Mouse (Mus musculus): ENCODE results near the gene Grin3a. TPM values are rescaled to one million over a fixed set of nuclear protein-coding genes. Genes with fewer than 3 reads are reported as not detected.

Grin3a gene
- polyA plus RNA-seq, 2 experiments, result 4.2 to 6.8 TPM

GRCm38 (mm10) chr4:49788971-49789370, 56.6 kb downstream of the Grin3a start:
- no peak overlapping the region for H3K9ac ChIP-seq (ENCODE audit: low read depth, low read length, severe bottlenecking)
- no peak overlapping the region for H3K27ac ChIP-seq (replicated peaks; ENCODE audit: low read depth, low read length)
- no peak overlapping the region for H3K4me3 ChIP-seq (replicated peaks; ENCODE audit: low read length)
- no peaks in the 10 kb centered on the region for H3K4me1 ChIP-seq (ENCODE audit: control insufficient read depth, insufficient read depth, low read length)
- H3K4me2 ChIP-seq (replicated peaks; ENCODE audit: low read depth, low read length, severe bottlenecking), result no peak overlapping the region
- WGBS, result 73% methylated on average over 2 of the region's 2 CpGs
- ATAC-seq (ENCODE audit: low FRiP score, low read depth) (no peak), DNase-seq (ENCODE audit: low spot score) (no peak)
- H3K27me3 ChIP-seq (ENCODE audit: control insufficient read depth, insufficient read depth, low read length), result no peaks in the 10 kb centered on the region
- H3K36me3 ChIP-seq (ENCODE audit: control insufficient read depth, insufficient read depth, low read length), result no peaks in the 10 kb centered on the region
- H3K9me3 ChIP-seq (ENCODE audit: control insufficient read depth, low read length), result no peaks in the 10 kb centered on the region
- no peak for TF ChIP-seq POLR2A (IDR thresholded peaks at IDR 0.05; ENCODE audit: borderline replicate concordance, extremely low read depth, insufficient read depth, insufficient read length)

DNA sequence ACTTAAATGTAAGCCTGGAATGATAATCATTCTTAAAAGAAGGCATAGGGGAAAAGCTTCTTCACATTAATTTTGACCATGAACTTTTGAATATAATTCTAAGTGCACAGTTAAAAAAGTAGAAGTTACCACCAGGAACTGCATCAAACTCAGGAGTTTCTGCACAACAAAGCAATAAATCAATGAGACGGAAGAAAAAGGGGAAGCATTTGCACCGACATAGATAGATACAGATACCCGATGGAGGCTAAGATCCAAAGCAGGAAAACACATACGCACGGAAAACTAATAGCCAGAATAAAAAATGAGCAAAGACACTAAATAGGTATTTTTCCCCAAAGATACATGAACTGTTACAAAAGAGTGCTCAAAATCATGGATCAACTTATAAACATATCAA, 102.7 kb downstream of the Grin3a start:
- no peak for TF ChIP-seq POLR2A (IDR thresholded peaks at IDR 0.05; ENCODE audit: borderline replicate concordance, extremely low read depth, insufficient read depth, insufficient read length)
- Histone ChIP-seq H3K9me3 (ENCODE audit: control insufficient read depth, low read length) (no peaks in the 10 kb centered on the region), H3K27me3 (ENCODE audit: control insufficient read depth, insufficient read depth, low read length) (no peaks in the 10 kb centered on the region), H3K4me3 (replicated peaks; ENCODE audit: low read length) (no peak overlapping the region), H3K36me3 (ENCODE audit: control insufficient read depth, insufficient read depth, low read length) (no peaks in the 10 kb centered on the region), H3K4me1 (ENCODE audit: control insufficient read depth, insufficient read depth, low read length) (no peaks in the 10 kb centered on the region), H3K9ac (ENCODE audit: low read depth, low read length, severe bottlenecking) (no peak overlapping the region), H3K4me2 (replicated peaks; ENCODE audit: low read depth, low read length, severe bottlenecking) (no peak overlapping the region), H3K27ac (replicated peaks; ENCODE audit: low read depth, low read length) (no peak overlapping the region)
- ATAC-seq (ENCODE audit: low FRiP score, low read depth) (no peak), DNase-seq (ENCODE audit: low spot score) (no peak)
- WGBS, result 88% methylated on average over 5 of the region's 5 CpGs

- Histone ChIP-seq H3K4me1 (ENCODE audit: control insufficient read depth, insufficient read depth, low read length) (no peaks in the 10 kb centered on the region), H3K9me3 (ENCODE audit: control insufficient read depth, low read length) (no peaks in the 10 kb centered on the region)
- 84% methylated on average over 2 of the region's 2 CpGs for WGBS
These were observed 103.6 kb downstream of the Grin3a start for GRCm38 (mm10) chr4:49741942-49742341.

DNA sequence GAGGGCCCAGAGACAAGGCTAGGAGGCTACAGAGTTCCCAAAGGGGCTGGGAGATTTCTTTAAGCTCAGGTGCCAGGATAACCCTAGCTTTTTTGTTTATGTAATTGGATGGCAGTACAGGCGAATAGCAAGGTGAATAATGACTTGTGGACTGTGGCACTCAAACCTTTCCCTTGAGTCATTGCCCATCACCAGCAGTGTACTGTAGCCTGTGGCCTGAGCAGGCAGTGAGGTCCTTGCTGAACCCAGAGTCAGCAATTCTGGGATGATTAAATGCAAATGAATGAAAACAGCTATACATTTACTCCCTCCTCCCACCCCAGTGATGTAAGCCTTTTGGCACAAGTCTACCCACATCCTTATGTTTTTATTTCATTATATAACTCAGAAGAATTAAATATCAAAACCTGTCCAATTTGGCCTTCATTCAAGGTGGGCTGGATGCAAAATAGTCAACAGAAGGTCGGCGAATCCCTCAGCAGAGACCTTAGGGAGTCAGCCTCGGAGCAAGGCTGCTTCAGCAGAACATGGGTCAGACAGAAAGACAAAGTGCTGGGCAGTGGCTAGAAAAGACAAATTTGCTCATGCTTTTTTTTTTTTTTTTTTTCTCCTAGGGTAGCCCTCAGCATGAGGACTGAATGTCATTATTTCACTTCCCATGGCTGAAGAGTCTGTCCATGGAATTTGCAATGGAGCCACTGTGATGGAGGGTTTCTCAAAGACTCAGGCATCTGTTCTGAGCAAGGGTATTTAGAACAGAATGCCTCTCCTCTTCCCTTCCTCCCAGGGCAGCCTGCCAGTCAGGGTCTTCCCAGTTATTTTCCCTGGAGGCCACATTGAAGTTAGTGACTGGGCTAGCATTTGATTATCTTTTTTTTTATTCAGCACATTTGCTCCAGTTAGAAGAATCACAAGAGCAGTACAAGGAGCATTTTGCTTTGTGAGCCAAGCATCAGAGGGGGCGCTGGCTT, 104.5 kb downstream of the Grin3a start:
- H3K9me3 ChIP-seq (ENCODE audit: control insufficient read depth, low read length), result no peaks in the 10 kb centered on the region
- no peaks in the 10 kb centered on the region for H3K27me3 ChIP-seq (ENCODE audit: control insufficient read depth, insufficient read depth, low read length)
- no peak overlapping the region for H3K9ac ChIP-seq (ENCODE audit: low read depth, low read length, severe bottlenecking)
- ATAC-seq (ENCODE audit: low FRiP score, low read depth), result no peak
- no peak for TF ChIP-seq POLR2A (IDR thresholded peaks at IDR 0.05; ENCODE audit: borderline replicate concordance, extremely low read depth, insufficient read depth, insufficient read length)
- 79% methylated on average over 5 of the region's 5 CpGs for WGBS
- H3K4me3 ChIP-seq (replicated peaks; ENCODE audit: low read length), result no peak overlapping the region
- H3K4me2 ChIP-seq (replicated peaks; ENCODE audit: low read depth, low read length, severe bottlenecking), result no peak overlapping the region
- H3K4me1 ChIP-seq (ENCODE audit: control insufficient read depth, insufficient read depth, low read length), result no peaks in the 10 kb centered on the region
- H3K36me3 ChIP-seq (ENCODE audit: control insufficient read depth, insufficient read depth, low read length), result no peaks in the 10 kb centered on the region
- DNase-seq (ENCODE audit: low spot score), result peak; percentile 23
- no peak overlapping the region for H3K27ac ChIP-seq (replicated peaks; ENCODE audit: low read depth, low read length)

More at GRCm38 (mm10) chr4:49741942-49742341, 103.6 kb downstream of the Grin3a start:
- no peak overlapping the region for H3K27ac ChIP-seq (replicated peaks; ENCODE audit: low read depth, low read length)
- no peak for TF ChIP-seq POLR2A (IDR thresholded peaks at IDR 0.05; ENCODE audit: borderline replicate concordance, extremely low read depth, insufficient read depth, insufficient read length)
- H3K9ac ChIP-seq (ENCODE audit: low read depth, low read length, severe bottlenecking), result no peak overlapping the region
- no peaks in the 10 kb centered on the region for H3K27me3 ChIP-seq (ENCODE audit: control insufficient read depth, insufficient read depth, low read length)
- ATAC-seq (ENCODE audit: low FRiP score, low read depth), result no peak
- H3K4me3 ChIP-seq (replicated peaks; ENCODE audit: low read length), result no peak overlapping the region
- H3K36me3 ChIP-seq (ENCODE audit: control insufficient read depth, insufficient read depth, low read length), result no peaks in the 10 kb centered on the region
- H3K4me2 ChIP-seq (replicated peaks; ENCODE audit: low read depth, low read length, severe bottlenecking), result no peak overlapping the region
- DNase-seq (ENCODE audit: low spot score), result no peak

DNA sequence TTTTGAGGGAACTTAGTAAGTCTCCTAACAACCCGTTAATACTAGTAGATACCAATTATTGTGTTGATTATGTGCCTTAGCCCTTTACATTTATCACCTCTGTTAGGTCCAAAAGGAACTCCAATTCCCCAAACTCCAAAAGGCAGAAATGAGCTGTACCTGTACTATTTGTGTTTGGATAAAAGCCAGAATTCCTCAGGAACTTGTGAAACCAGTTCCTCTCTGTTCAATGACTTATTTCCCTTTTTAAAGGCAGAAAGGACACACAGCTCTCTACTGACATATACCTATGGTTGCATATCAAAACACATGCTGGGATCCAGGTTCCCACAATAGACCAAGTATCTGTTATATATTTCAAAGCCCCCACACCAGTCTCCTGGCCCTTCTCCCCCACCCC, 106.0 kb downstream of the Grin3a start:
- Histone ChIP-seq H3K4me1 (ENCODE audit: control insufficient read depth, insufficient read depth, low read length) (no peaks in the 10 kb centered on the region), H3K27ac (replicated peaks; ENCODE audit: low read depth, low read length) (no peak overlapping the region), H3K9me3 (ENCODE audit: control insufficient read depth, low read length) (no peaks in the 10 kb centered on the region), H3K36me3 (ENCODE audit: control insufficient read depth, insufficient read depth, low read length) (no peaks in the 10 kb centered on the region), H3K4me2 (replicated peaks; ENCODE audit: low read depth, low read length, severe bottlenecking) (no peak overlapping the region), H3K27me3 (ENCODE audit: control insufficient read depth, insufficient read depth, low read length) (no peaks in the 10 kb centered on the region), H3K9ac (ENCODE audit: low read depth, low read length, severe bottlenecking) (no peak overlapping the region), H3K4me3 (replicated peaks; ENCODE audit: low read length) (no peak overlapping the region)
- 50% methylated on average over 1 of the region's 1 CpGs for WGBS
- DNase-seq (ENCODE audit: low spot score), result no peak
- ATAC-seq (ENCODE audit: low FRiP score, low read depth), result no peak
- TF ChIP-seq POLR2A (IDR thresholded peaks at IDR 0.05; ENCODE audit: borderline replicate concordance, extremely low read depth, insufficient read depth, insufficient read length), result no peak
